Mouse (Mus musculus) bone marrow macrophage, adult 2 months (primary cell): ENCODE measurements at regions not wholly inside any gene's neighbourhood (a gene's known extent, or its start where the extent isn't known, plus 50 kb on each side); places are given as distances from the start of the nearest gene placed in this dataset.

Source experiments
- CTCF ChIP-seq: IDR thresholded peaks from 2 replicates; pipeline ENCODE4 v1.5.1; 2012; ENCODE audit warnings: low read depth, mild to moderate bottlenecking, low read length, moderate library complexity
- POLR2A ChIP-seq: IDR thresholded peaks from 2 replicates; pipeline ENCODE4 v1.6.1; 2012; ENCODE audit warnings: mild to moderate bottlenecking, low read depth, low read length, borderline replicate concordance

DNA sequence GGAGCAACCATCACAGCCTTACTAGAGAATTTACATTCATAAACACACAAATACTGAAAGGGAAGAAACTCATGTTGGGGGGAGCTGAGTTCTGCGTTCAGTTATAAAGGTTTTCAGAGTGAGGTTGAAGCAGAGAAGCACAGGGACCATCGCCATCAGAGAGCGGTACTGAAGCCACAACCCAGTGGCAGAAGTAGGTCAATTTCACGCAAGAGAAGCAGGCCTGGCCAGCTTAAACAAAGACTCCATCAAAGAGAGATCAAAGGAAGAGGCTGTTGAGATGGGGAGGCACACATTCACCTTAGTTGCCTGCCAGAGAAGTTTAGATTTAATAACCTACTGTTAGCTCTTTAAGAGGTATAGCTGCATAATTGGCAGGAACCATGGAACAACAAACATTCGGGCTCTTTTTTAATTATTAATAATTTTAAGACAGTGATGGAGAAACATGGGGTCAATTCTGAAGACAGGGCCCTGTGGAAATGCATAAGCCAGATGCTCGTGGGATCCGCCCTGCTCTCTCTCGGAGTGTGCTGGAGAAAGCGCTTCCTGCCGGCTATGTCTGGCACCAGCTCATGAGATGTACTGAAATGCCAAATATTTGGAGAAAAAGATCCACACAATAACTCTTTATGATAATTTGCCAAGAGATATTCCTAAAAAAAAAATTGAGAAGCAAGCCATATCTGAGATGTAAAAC, 119.8 kb upstream of the Creb1 start:
- TF ChIP-seq CTCF (no peak), POLR2A (no peak)
